Mouse (Mus musculus): Measurements from ENCODE around the gene Odf2l. TPM values are rescaled to one million over a fixed set of nuclear protein-coding genes. Genes with fewer than 3 reads are reported as not detected.

The Odf2l gene
- polyA plus RNA-seq (2014; fragmentation: Nextera tagmentation; extraction: Ambion mirVana) = 16.6 and 17.4 TPM in 2 replicates

- under 1% methylated on average over 53 of the region's 57 CpGs for WGBS
- peak; percentile 98 for DNase-seq
- H3K4me3 ChIP-seq (ENCODE audit: low read depth, low read length) = peak within 1 kb of the TSS; percentile 65
Observed at GRCm38 (mm10) chr3:145118254-145119001, at the start of gene Odf2l. Odf2l (plus strand) TSS chr3:145118588.

GRCm38 (mm10) chr3:145068964-145069363 lies 49.4 kb upstream of the Odf2l start:
- Histone ChIP-seq H3K9ac (no peak overlapping the region), H3K27me3 (ENCODE audit: insufficient read depth, low read length) (no peaks in the 10 kb centered on the region), H3K4me3 (ENCODE audit: low read depth, low read length) (no peak overlapping the region), H3K9me3 (ENCODE audit: low read depth, low read length) (no peaks in the 10 kb centered on the region), H3K27ac (ENCODE audit: low read depth) (no peak overlapping the region), H3K36me3 (ENCODE audit: insufficient read depth) (no peaks in the 10 kb centered on the region), H3K4me1 (ENCODE audit: insufficient read depth) (no peaks in the 10 kb centered on the region), H3K4me2 (no peak overlapping the region)
- TF ChIP-seq CTCF (IDR thresholded peaks at IDR 0.05; ENCODE audit: low read depth) = no peak
- DNase-seq (no peak), ATAC-seq (ENCODE audit: insufficient read depth) (no peak)
- WGBS = 73% methylated on average over 4 of the region's 4 CpGs

More at GRCm38 (mm10) chr3:145118254-145119001, at the start of gene Odf2l:
- peak within 1 kb of the TSS; percentile 96 for H3K27ac ChIP-seq (ENCODE audit: low read depth)
- H3K4me1 ChIP-seq (ENCODE audit: insufficient read depth) = 0 out of 2 replicates have a peak, but pooled peaks cover 3% of the 10 kb centered on the region
- ATAC-seq (ENCODE audit: insufficient read depth) = peak; percentile 99
- peak within 1 kb of the TSS; percentile 83 for H3K9ac ChIP-seq
- TF ChIP-seq CTCF (IDR thresholded peaks at IDR 0.05; ENCODE audit: low read depth) = 0 out of 2 replicates have a peak, but pooled peaks have one; percentile 11
- no peaks in the 10 kb centered on the region for H3K36me3 ChIP-seq (ENCODE audit: insufficient read depth)
- peak within 1 kb of the TSS; percentile 80 for H3K4me2 ChIP-seq
- H3K27me3 ChIP-seq (ENCODE audit: insufficient read depth, low read length) = no peaks in the 10 kb centered on the region
- no peaks in the 10 kb centered on the region for H3K9me3 ChIP-seq (ENCODE audit: low read depth, low read length)

GRCm38 (mm10) chr3:145072339-145072738 lies 46.0 kb upstream of the Odf2l start:
- no peak for ATAC-seq (ENCODE audit: insufficient read depth)
- no peak overlapping the region for H3K27ac ChIP-seq (ENCODE audit: low read depth)
- 87% methylated on average over 3 of the region's 3 CpGs for WGBS

GRCm38 (mm10) chr3:145078405-145078804 lies 40.0 kb upstream of the Odf2l start:
- no peaks in the 10 kb centered on the region for H3K9me3 ChIP-seq (ENCODE audit: low read depth, low read length)
- peak; percentile 6 for DNase-seq
- no peak for TF ChIP-seq CTCF (IDR thresholded peaks at IDR 0.05; ENCODE audit: low read depth)

More at GRCm38 (mm10) chr3:145072339-145072738, 46.0 kb upstream of the Odf2l start:
- H3K4me3 ChIP-seq (ENCODE audit: low read depth, low read length) = no peak overlapping the region
- no peaks in the 10 kb centered on the region for H3K36me3 ChIP-seq (ENCODE audit: insufficient read depth)
- no peaks in the 10 kb centered on the region for H3K27me3 ChIP-seq (ENCODE audit: insufficient read depth, low read length)
- H3K9ac ChIP-seq = no peak overlapping the region
- no peak for DNase-seq
- no peaks in the 10 kb centered on the region for H3K4me1 ChIP-seq (ENCODE audit: insufficient read depth)
- H3K4me2 ChIP-seq = no peak overlapping the region
- no peak for TF ChIP-seq CTCF (IDR thresholded peaks at IDR 0.05; ENCODE audit: low read depth)
- no peaks in the 10 kb centered on the region for H3K9me3 ChIP-seq (ENCODE audit: low read depth, low read length)

GRCm38 (mm10) chr3:145080904-145081303 lies 37.5 kb upstream of the Odf2l start:
- Histone ChIP-seq H3K27me3 (ENCODE audit: insufficient read depth, low read length) (no peaks in the 10 kb centered on the region), H3K4me1 (ENCODE audit: insufficient read depth) (no peaks in the 10 kb centered on the region), H3K9ac (no peak overlapping the region), H3K9me3 (ENCODE audit: low read depth, low read length) (no peaks in the 10 kb centered on the region), H3K4me3 (ENCODE audit: low read depth, low read length) (no peak overlapping the region), H3K27ac (ENCODE audit: low read depth) (no peak overlapping the region), H3K4me2 (no peak overlapping the region), H3K36me3 (ENCODE audit: insufficient read depth) (no peaks in the 10 kb centered on the region)
- TF ChIP-seq CTCF (IDR thresholded peaks at IDR 0.05; ENCODE audit: low read depth) = no peak
- DNase-seq (no peak), ATAC-seq (ENCODE audit: insufficient read depth) (no peak)
- 75% methylated on average over 8 of the region's 8 CpGs for WGBS

More at GRCm38 (mm10) chr3:145078405-145078804, 40.0 kb upstream of the Odf2l start:
- Histone ChIP-seq H3K36me3 (ENCODE audit: insufficient read depth) (no peaks in the 10 kb centered on the region), H3K9ac (no peak overlapping the region), H3K4me1 (ENCODE audit: insufficient read depth) (no peaks in the 10 kb centered on the region), H3K4me3 (ENCODE audit: low read depth, low read length) (no peak overlapping the region), H3K4me2 (no peak overlapping the region), H3K27ac (ENCODE audit: low read depth) (no peak overlapping the region), H3K27me3 (ENCODE audit: insufficient read depth, low read length) (no peaks in the 10 kb centered on the region)
- 0 out of 2 replicates have a peak, but pooled peaks have one; percentile 31 for ATAC-seq (ENCODE audit: insufficient read depth)
- 21% methylated on average over 6 of the region's 6 CpGs for WGBS

- Histone ChIP-seq H3K4me2 (no peak overlapping the region), H3K4me3 (ENCODE audit: low read depth, low read length) (no peak overlapping the region), H3K36me3 (ENCODE audit: insufficient read depth) (no peaks in the 10 kb centered on the region), H3K9me3 (ENCODE audit: low read depth, low read length) (no peaks in the 10 kb centered on the region), H3K9ac (no peak overlapping the region), H3K27me3 (ENCODE audit: insufficient read depth, low read length) (no peaks in the 10 kb centered on the region), H3K27ac (ENCODE audit: low read depth) (no peak overlapping the region), H3K4me1 (ENCODE audit: insufficient read depth) (no peaks in the 10 kb centered on the region)
- DNase-seq (no peak), ATAC-seq (ENCODE audit: insufficient read depth) (no peak)
- no peak for TF ChIP-seq CTCF (IDR thresholded peaks at IDR 0.05; ENCODE audit: low read depth)
- 52% methylated on average over 1 of the region's 1 CpGs for WGBS
Observed at GRCm38 (mm10) chr3:145083081-145083480, 35.3 kb upstream of the Odf2l start.

GRCm38 (mm10) chr3:145086180-145086579 lies 32.2 kb upstream of the Odf2l start:
- no peak for TF ChIP-seq CTCF (IDR thresholded peaks at IDR 0.05; ENCODE audit: low read depth)
- no peaks in the 10 kb centered on the region for H3K27me3 ChIP-seq (ENCODE audit: insufficient read depth, low read length)
- no peak overlapping the region for H3K4me3 ChIP-seq (ENCODE audit: low read depth, low read length)
- 88% methylated on average over 14 of the region's 14 CpGs for WGBS
- H3K36me3 ChIP-seq (ENCODE audit: insufficient read depth) = no peaks in the 10 kb centered on the region
- ATAC-seq (ENCODE audit: insufficient read depth) (no peak), DNase-seq (no peak)
- H3K4me2 ChIP-seq = no peak overlapping the region
- H3K4me1 ChIP-seq (ENCODE audit: insufficient read depth) = no peaks in the 10 kb centered on the region
- no peak overlapping the region for H3K9ac ChIP-seq
- H3K9me3 ChIP-seq (ENCODE audit: low read depth, low read length) = no peaks in the 10 kb centered on the region
- H3K27ac ChIP-seq (ENCODE audit: low read depth) = no peak overlapping the region
